Mouse (Mus musculus): ENCODE data around the gene Actl10.

DNA sequence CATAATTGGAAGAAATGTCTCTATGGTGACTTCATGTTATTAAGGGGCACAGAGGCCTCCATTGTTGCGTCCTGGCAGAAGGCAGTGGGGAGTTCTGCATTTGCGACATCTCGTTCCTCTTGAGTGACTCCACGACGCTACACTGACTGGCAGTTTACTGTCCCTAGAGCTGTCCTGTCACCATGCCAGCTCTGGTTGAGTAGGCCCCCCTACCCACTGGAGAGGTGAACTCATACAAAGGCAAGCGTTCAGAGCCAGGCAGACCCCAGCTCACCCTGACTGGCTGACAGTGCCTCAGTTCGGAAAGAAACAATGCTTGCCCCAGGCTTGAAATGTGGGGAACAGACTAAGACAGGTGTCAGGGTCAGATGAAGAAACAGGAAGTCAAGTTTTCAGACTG lies 22.7 kb downstream of the Actl10 start:
- TF ChIP-seq CTCF (IDR thresholded peaks at IDR 0.05; ENCODE audit: low read depth) (no peak), EP300 (IDR thresholded peaks at IDR 0.05; ENCODE audit: low read depth) (no peak)
